Mouse (Mus musculus): ENCODE measurements at regions not wholly inside any gene's neighbourhood (a gene's known extent, or its start where the extent isn't known, plus 50 kb on each side); places are given as distances from the start of the nearest gene placed in this dataset.

- intact Hi-C loops (cut with DNase I): no loop called here
- DNase-seq: peak in 1 of 2 experiments; percentile 9
These were observed 73.3 kb upstream of the Lrfn2 start for GRCm38 (mm10) chr17:48858891-48859290.

GRCm38 (mm10) chr17:48870443-48870842 lies 61.7 kb upstream of the Lrfn2 start:
- no peak for DNase-seq
- intact Hi-C loops (cut with DNase I): no loop called here

- no peak for DNase-seq
- intact Hi-C loops (cut with DNase I): no loop called here
These were observed 54.7 kb upstream of the Lrfn2 start for GRCm38 (mm10) chr17:48877505-48877904.

- DNase-seq: no peak
- intact Hi-C loops (cut with DNase I): no loop called here
These were observed 51.6 kb upstream of the Lrfn2 start for GRCm38 (mm10) chr17:48880590-48880989.

GRCm38 (mm10) chr17:48881946-48882345 lies 50.2 kb upstream of the Lrfn2 start:
- intact Hi-C loops (cut with DNase I): no loop called here
- no peak for DNase-seq

Data from heart, postnatal 10 days (tissue).